Mouse (Mus musculus) forebrain, embryonic 10.5 days (tissue): Measurements from ENCODE around the gene Cox16. TPM values are rescaled to one million over a fixed set of nuclear protein-coding genes. Genes with fewer than 3 reads are reported as not detected.
A peak's percentile ranks its signal among the peaks of the same experiment; 100 is the strongest.
"Not testable (repeated sequence)": the region's sequence is repeated elsewhere in the genome, so short reads cannot be mapped to it uniquely, and the experiment has no call there.

Experiments used
- DNase-seq: peaks from one replicate; pipeline ENCODE4 v3.0.0-alpha.2; 2017; ENCODE audit warnings: low spot score; ENCODE audit errors: extremely low spot score
- H3K27ac ChIP-seq: fragments of 300-500 bp; sonication (generic); 2 replicates; pipeline ENCODE4 v1.5.1; 2016; ENCODE audit warnings: mild to moderate bottlenecking
- H3K27me3 ChIP-seq: fragments of 300-500 bp; sonication (generic); 2 replicates; pipeline ENCODE4 v1.6.1; 2016; ENCODE audit warnings: mild to moderate bottlenecking; ENCODE audit not compliant: poor library complexity, severe bottlenecking
- H3K36me3 ChIP-seq: fragments of 300-500 bp; sonication (generic); replicated peaks from 2 replicates; pipeline ENCODE4 v1.6.1; 2016; ENCODE audit warnings: mild to moderate bottlenecking, moderate library complexity
- H3K4me1 ChIP-seq: fragments of 300-500 bp; sonication (generic); 2 replicates; pipeline ENCODE4 v1.6.1; 2016
- H3K4me3 ChIP-seq: fragments of 300-500 bp; sonication (generic); 2 replicates; pipeline ENCODE4 v1.5.1; 2016; ENCODE audit warnings: mild to moderate bottlenecking, moderate library complexity
- H3K9me3 ChIP-seq: fragments of 300-500 bp; sonication (generic); 2 replicates; pipeline ENCODE4 v1.6.1; 2016; ENCODE audit warnings: mild to moderate bottlenecking, moderate library complexity
- WGBS: fragments of 180-500 bp; shearing (Covaris S2); methylation state at CpG from one replicate; pipeline ENCODE4 v1.1.7; 2016; 5-methylcytosine and 5-hydroxymethylcytosine counted together
- polyA plus RNA-seq: library from polyadenylated mRNA; unstranded; fragments of >200 nt; fragmentation: Nextera tagmentation; extraction: Ambion mirVana; gene quantifications from 2 replicates; pipeline ENCODE4 v1.2.1, GENCODE M21; 2016

The Cox16 gene
- polyA plus RNA-seq, 1 experiment from 2014 or later, result 118 TPM

DNA sequence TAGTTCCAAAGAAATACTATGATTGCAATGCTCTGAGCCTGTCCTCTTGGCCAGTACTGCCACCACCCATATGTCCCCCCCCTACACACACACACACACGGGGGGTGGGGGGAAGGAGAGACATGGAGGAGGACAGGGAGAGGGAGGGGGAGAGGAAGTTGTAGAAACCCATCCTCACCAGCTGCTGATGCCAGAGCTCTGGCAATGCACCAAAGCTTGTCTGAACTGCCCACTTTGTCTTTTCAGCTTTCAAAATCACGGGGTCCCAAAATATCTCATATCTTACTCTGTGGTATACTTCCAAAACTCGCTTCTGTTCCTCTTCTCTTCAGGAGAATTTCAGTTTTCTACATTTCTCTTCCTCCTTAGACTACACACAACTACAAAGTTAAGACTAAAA, 71.7 kb downstream of the Cox16 start:
- no peak overlapping the region for H3K27ac ChIP-seq
- no peak overlapping the region for H3K4me3 ChIP-seq
- DNase-seq, result no peak
- no peaks in the 10 kb centered on the region for H3K27me3 ChIP-seq
- H3K4me1 ChIP-seq, result no peaks in the 10 kb centered on the region
- no peaks in the 10 kb centered on the region for H3K9me3 ChIP-seq
- WGBS, result 86% methylated on average over 3 of the region's 3 CpGs
- H3K36me3 ChIP-seq, result no peaks in the 10 kb centered on the region

GRCm38 (mm10) chr12:81408966-81409365, 76.0 kb downstream of the Cox16 start:
- no peak overlapping the region for H3K4me3 ChIP-seq
- H3K9me3 ChIP-seq, result no peaks in the 10 kb centered on the region
- no peaks in the 10 kb centered on the region for H3K36me3 ChIP-seq
- no peaks in the 10 kb centered on the region for H3K27me3 ChIP-seq
- no peak overlapping the region for H3K27ac ChIP-seq
- DNase-seq, result no peak
- 91% methylated on average over 3 of the region's 3 CpGs for WGBS
- H3K4me1 ChIP-seq, result no peaks in the 10 kb centered on the region

- 18% methylated on average over 1 of the region's 1 CpGs for WGBS
- Histone ChIP-seq H3K4me3 (no peak overlapping the region), H3K4me1 (no peaks in the 10 kb centered on the region), H3K27me3 (no peaks in the 10 kb centered on the region), H3K9me3 (no peaks in the 10 kb centered on the region), H3K27ac (no peak overlapping the region), H3K36me3 (no peaks in the 10 kb centered on the region)
- peak; percentile 19 for DNase-seq
Measured at GRCm38 (mm10) chr12:81402187-81402586, 82.7 kb downstream of the Cox16 start.

DNA sequence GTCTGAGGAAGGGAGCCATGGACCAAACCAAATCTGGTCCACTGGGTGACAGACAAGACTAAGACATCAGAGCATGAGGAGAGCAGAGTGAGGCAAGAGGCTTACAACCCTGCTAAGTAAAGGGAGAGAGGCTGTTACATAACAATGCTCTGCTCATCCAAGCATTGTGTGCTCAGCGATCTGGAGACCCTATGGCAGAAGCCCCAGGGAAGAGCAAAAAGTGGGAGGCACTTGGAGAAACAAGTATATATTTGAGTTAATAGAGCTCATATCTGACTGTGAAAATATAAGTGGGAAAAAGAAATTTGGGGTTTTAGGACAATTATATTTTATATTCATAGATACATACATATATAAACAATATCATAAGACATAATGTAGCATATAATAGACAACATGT, 105.6 kb downstream of the Cox16 start, which contains the start of gene Gm4787:
Gene Gm4787 (minus strand): TSS at position 101 of the 400 bp plus-strand sequence.
- H3K4me1 ChIP-seq, H3K27ac ChIP-seq, H3K4me3 ChIP-seq, H3K27me3 ChIP-seq, H3K9me3 ChIP-seq, H3K36me3 ChIP-seq, DNase-seq: not testable (repeated sequence)
- WGBS, result 88% methylated on average over 1 of the region's 1 CpGs

DNA sequence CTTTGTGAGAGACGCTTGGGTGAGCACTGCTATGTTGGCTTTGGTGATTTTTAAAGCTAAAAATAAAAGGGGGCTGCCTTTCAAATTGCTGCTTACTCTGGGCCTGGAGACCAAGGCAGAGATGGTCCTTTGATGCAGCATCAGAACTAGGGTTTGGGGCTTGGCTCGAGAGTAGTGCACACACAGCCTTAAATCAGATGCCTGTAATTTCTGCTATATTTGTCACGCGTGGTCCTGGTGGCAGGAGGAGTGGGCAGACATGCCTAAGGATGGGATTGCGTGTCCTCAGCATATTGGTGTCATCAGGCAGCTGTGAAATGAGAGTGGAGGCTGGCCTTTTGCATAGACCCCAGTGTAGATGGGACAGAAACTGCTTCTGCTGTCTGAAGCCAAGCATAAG, 151.1 kb downstream of the Cox16 start:
- Histone ChIP-seq H3K27ac (no peak overlapping the region), H3K4me3 (peak overlapping the region; percentile 75; the same call in 1 of the 2 replicates), H3K27me3 (peaks cover 40% of the 10 kb centered on the region), H3K9me3 (no peaks in the 10 kb centered on the region), H3K4me1 (peaks cover 29% of the 10 kb centered on the region), H3K36me3 (no peaks in the 10 kb centered on the region)
- 69% methylated on average over 5 of the region's 5 CpGs for WGBS
- no peak for DNase-seq

DNA sequence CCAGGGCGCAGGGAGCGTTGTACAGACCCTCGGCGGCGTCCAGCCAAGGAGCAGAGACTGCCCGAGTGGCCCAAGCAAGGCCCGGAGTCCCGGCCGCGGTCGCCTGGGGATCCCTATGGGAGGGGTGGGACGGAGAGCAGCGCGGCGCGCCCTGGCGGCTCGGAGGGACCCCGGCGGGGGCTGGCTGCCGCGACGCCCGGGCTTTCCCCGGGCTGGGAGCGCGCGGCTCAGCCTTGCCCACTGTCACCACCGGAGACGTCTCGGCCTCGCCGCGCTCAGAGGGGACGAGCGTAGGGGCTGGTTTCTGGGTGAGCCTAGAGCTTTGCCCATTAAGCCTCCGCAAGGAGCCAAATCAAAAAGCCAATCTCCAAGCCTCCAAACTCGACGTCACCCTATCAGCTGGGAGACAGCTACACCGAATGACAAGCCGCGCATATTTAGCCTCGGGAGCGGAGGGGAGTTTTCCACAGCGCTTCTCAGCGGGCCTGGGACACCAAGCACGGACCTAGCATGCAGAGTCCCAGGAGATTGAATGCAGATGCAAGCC, 152.0 kb downstream of the Cox16 start, which contains the start of gene Slc8a3:
Gene Slc8a3 (minus strand): TSS at position 306 of the 547 bp plus-strand sequence.
- Histone ChIP-seq H3K36me3 (no peaks in the 10 kb centered on the region), H3K27ac (peak within 1 kb of the TSS; percentile 83), H3K9me3 (no peaks in the 10 kb centered on the region), H3K27me3 (peaks cover 40% of the 10 kb centered on the region), H3K4me1 (peaks cover 29% of the 10 kb centered on the region), H3K4me3 (peak within 1 kb of the TSS; percentile 75)
- WGBS, result under 1% methylated on average over 47 of the region's 47 CpGs
- DNase-seq, result peak; percentile 67

- Histone ChIP-seq H3K36me3 (no peaks in the 10 kb centered on the region), H3K4me1 (peaks cover 29% of the 10 kb centered on the region), H3K4me3 (peak overlapping the region; percentile 75), H3K9me3 (no peaks in the 10 kb centered on the region), H3K27me3 (peaks cover 40% of the 10 kb centered on the region), H3K27ac (peak overlapping the region; percentile 83)
- WGBS, result 2% methylated on average over 51 of the region's 54 CpGs
- DNase-seq, result peak; percentile 73
Measured at GRCm38 (mm10) chr12:81331937-81332874, 152.7 kb downstream of the Cox16 start.

DNA sequence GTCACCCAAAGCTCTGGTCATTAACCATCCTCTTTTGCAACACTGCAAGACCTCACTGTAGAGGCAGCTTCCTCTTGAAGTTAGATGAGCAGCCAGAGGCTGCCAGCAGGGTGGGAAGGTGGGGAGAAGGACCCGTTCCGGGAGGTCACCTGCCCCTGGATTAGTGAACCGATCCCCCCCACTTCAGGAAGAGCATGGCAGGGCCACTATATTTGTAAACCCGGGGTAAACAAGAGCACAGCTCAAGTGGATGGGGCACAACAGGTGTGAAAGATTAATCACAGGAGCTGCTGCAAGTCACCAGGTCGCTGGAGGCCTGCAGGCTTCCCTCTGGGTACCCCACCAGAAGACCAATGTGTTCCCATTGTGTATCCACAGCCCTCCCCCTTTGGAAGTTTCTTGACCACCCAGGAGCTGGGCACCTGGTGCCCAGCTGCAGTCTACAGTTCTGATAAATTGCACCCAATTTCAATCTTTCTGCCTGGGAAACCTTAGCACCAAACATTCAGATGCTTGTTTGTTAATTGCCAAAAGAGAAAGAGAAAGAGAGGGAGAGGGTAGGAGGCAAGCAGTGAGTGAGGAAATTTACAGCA, 153.8 kb downstream of the Cox16 start:
- Histone ChIP-seq H3K4me3 (peak overlapping the region; percentile 75), H3K27me3 (peaks cover 40% of the 10 kb centered on the region), H3K9me3 (no peaks in the 10 kb centered on the region), H3K36me3 (no peaks in the 10 kb centered on the region), H3K4me1 (peaks cover 29% of the 10 kb centered on the region), H3K27ac (peak overlapping the region; percentile 83)
- WGBS, result 33% methylated on average over 5 of the region's 5 CpGs
- no peak for DNase-seq

DNA sequence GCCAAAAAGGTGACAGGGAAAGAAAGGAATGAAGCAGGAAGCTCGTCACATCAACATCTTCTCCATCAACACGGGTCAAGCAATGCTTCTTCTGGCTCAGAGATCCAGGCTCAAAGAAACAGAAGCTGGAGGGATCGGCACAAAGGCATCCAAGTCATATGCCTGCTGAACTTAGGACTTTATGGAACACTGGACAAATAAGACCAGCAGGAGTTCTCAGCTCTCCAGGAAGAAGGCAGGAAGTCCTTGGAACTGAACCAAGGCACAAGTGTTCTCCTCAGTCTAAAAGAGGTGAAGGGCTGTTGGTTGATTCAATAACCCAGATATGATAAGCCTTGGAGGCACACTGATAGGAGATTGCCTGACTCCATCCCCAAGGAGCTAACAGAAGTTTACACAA, 159.9 kb downstream of the Cox16 start:
- H3K36me3 ChIP-seq, result no peaks in the 10 kb centered on the region
- no peaks in the 10 kb centered on the region for H3K27me3 ChIP-seq
- no peak overlapping the region for H3K27ac ChIP-seq
- H3K4me3 ChIP-seq, result no peak overlapping the region
- H3K9me3 ChIP-seq, result no peaks in the 10 kb centered on the region
- peaks cover 7% of the 10 kb centered on the region for H3K4me1 ChIP-seq
- DNase-seq, result no peak
- 87% methylated on average over 3 of the region's 3 CpGs for WGBS

GRCm38 (mm10) chr12:81324116-81324515, 160.8 kb downstream of the Cox16 start:
- H3K4me3 ChIP-seq, result no peak overlapping the region
- peaks cover 7% of the 10 kb centered on the region for H3K4me1 ChIP-seq
- H3K36me3 ChIP-seq, result no peaks in the 10 kb centered on the region
- no peaks in the 10 kb centered on the region for H3K27me3 ChIP-seq
- no peaks in the 10 kb centered on the region for H3K9me3 ChIP-seq
- WGBS, result 93% methylated on average over 3 of the region's 3 CpGs
- H3K27ac ChIP-seq, result no peak overlapping the region
- DNase-seq, result no peak

- DNase-seq, result no peak
- Histone ChIP-seq H3K27ac (no peak overlapping the region), H3K4me3 (no peak overlapping the region), H3K4me1 (peaks cover 15% of the 10 kb centered on the region), H3K36me3 (no peaks in the 10 kb centered on the region), H3K9me3 (no peaks in the 10 kb centered on the region), H3K27me3 (no peaks in the 10 kb centered on the region)
- WGBS, result 86% methylated on average over 1 of the region's 1 CpGs
Measured at GRCm38 (mm10) chr12:81321021-81321420, 163.9 kb downstream of the Cox16 start.

- Histone ChIP-seq H3K9me3 (no peaks in the 10 kb centered on the region), H3K27ac (no peak overlapping the region), H3K4me1 (peaks cover 15% of the 10 kb centered on the region), H3K4me3 (no peak overlapping the region), H3K36me3 (no peaks in the 10 kb centered on the region), H3K27me3 (no peaks in the 10 kb centered on the region)
- 7% methylated on average over 2 of the region's 2 CpGs for WGBS
- no peak for DNase-seq
Measured at GRCm38 (mm10) chr12:81317811-81318210, 167.1 kb downstream of the Cox16 start.

DNA sequence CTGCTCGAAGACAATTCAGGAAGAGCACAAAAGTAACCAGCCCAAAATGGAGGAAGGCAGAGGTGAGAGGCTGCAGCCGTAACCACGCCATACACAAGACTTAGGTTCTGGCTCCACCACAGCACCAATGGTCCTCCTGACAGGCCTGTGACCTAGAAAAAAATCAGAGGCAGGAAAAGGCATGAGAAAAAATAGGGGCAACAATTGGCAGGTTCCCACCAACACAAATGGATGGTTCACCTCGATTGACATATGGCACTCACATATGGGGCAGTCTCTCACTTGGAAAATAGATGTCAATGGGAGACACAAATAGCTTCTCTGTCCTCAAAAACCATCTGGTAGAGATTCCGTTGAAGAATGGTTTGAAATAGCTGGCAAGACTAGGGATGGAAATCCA, 169.0 kb downstream of the Cox16 start:
- WGBS, result 93% methylated on average over 5 of the region's 5 CpGs
- no peak for DNase-seq
- no peak overlapping the region for H3K4me3 ChIP-seq
- H3K27ac ChIP-seq, result no peak overlapping the region
- no peaks in the 10 kb centered on the region for H3K36me3 ChIP-seq
- H3K9me3 ChIP-seq, result no peaks in the 10 kb centered on the region
- peaks cover 11% of the 10 kb centered on the region for H3K4me1 ChIP-seq
- no peaks in the 10 kb centered on the region for H3K27me3 ChIP-seq
